Comparison of ENCODE assay signal across 14 mouse cellular contexts in the genomic region with DNA sequence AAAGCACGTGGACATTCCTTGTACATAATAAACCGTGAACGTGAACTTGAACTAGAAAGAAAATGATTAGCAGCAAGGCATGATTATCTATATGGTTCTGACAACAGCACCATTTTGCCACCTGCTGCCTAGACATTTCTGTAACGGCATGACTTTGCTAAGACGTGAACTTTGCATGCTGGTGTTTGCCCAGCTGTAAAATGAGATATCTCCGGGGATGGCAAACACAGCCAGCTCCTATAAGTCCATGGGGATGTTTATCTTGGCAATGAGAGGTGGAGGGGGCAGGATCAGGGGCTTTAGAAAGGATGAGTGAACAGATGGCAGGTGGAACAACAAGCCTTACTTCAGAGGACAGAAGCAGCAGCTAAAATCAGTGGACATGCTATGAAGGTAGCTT.
"Had no signal": no experiment of that assay in that cellular context is flagged by ENCODE, and none has a peak within 500 bp of the region (broad histone marks: within the 10 kb centered on the region; RNA-seq: fewer than 3 reads in every experiment).

No protein-coding gene starts in this region.

- H3K27ac ChIP-seq: limb, embryonic 10.5 days; liver, embryonic 15.5 days; midbrain, embryonic 15.5 days had no signal

- H3K4me2 ChIP-seq: liver, embryonic 11.5 days; liver, embryonic 15.5 days; midbrain, embryonic 15.5 days had no signal

- H3K4me1 ChIP-seq: liver, embryonic 15.5 days; midbrain, embryonic 15.5 days had no signal

- H3K9me3 ChIP-seq: limb, embryonic 10.5 days; midbrain, embryonic 15.5 days had no signal

- H3K36me3 ChIP-seq: limb, embryonic 10.5 days; liver, embryonic 15.5 days; midbrain, embryonic 15.5 days had no signal

- ATAC-seq: hindbrain, embryonic 16.5 days; lung, postnatal 0 days; midbrain, embryonic 15.5 days had no signal

- DNase-seq: kidney, adult 11 months; kidney, adult 9 months; kidney, postnatal 10 days; lung, adult 2 months; lung, postnatal 36 days; right cerebral cortex, postnatal 4 days; spleen, adult 18-20 months; thymus, postnatal 14 days had no signal

- H3K9ac ChIP-seq: liver, embryonic 15.5 days; midbrain, embryonic 15.5 days had no signal

- H3K4me3 ChIP-seq: limb, embryonic 10.5 days; liver, embryonic 15.5 days; midbrain, embryonic 15.5 days had no signal

- H3K27me3 ChIP-seq: liver, embryonic 15.5 days; midbrain, embryonic 15.5 days had no signal
